Mouse (Mus musculus): Measurements from ENCODE around the gene D17Wsu92e. TPM values are rescaled to one million over a fixed set of nuclear protein-coding genes. Genes with fewer than 3 reads are reported as not detected.

Gene D17Wsu92e
- polyA plus RNA-seq, 1 experiment from 2014 or later: 18.6 TPM

GRCm38 (mm10) chr17:27712832-27713231, 107.6 kb downstream of the D17Wsu92e start:
- no peaks in the 10 kb centered on the region for H3K36me3 ChIP-seq
- ATAC-seq (ENCODE audit: insufficient number of reproducible peaks, insufficient read depth, low FRiP score, low TSS enrichment, low read depth): no peak
- H3K4me1 ChIP-seq (replicated peaks): peaks cover 18% of the 10 kb centered on the region
- no peak overlapping the region for H3K27ac ChIP-seq
- H3K4me2 ChIP-seq: no peak overlapping the region
- no peak overlapping the region for H3K4me3 ChIP-seq (replicated peaks)
- no peaks in the 10 kb centered on the region for H3K9me3 ChIP-seq
- WGBS: 54% methylated on average over 1 of the region's 1 CpGs
- no peak overlapping the region for H3K9ac ChIP-seq (replicated peaks)
- peaks cover 12% of the 10 kb centered on the region; the same call in 1 of the 2 replicates for H3K27me3 ChIP-seq

DNA sequence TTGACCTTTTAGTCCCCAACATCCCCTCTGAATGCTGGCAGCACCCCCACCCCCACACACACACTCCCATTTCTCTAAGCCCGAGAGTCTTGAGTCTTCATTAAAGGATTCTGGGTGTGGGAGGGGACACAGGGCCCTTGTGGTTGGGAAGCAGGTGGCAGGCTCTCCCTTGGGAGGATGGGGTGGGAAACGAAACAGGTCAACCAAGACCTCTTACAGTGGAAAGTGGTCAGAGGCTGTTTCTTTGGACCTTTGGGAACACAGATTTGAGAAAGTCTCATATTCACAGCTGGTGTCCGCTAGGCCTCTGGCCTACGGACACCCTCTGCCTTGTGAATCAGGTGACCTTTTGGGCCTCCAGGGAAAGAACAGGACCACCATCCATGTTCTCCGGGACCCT, 110.8 kb downstream of the D17Wsu92e start:
- Histone ChIP-seq H3K4me1 (replicated peaks) (peaks cover 11% of the 10 kb centered on the region), H3K27me3 (peaks cover 33% of the 10 kb centered on the region), H3K4me2 (no peak overlapping the region), H3K36me3 (no peaks in the 10 kb centered on the region), H3K27ac (no peak overlapping the region), H3K9me3 (no peaks in the 10 kb centered on the region), H3K9ac (replicated peaks) (no peak overlapping the region), H3K4me3 (replicated peaks) (no peak overlapping the region)
- WGBS: 77% methylated on average over 5 of the region's 5 CpGs
- no peak for ATAC-seq (ENCODE audit: insufficient number of reproducible peaks, insufficient read depth, low FRiP score, low TSS enrichment, low read depth)

- H3K9me3 ChIP-seq: no peaks in the 10 kb centered on the region
- 6% methylated on average over 25 of the region's 25 CpGs for WGBS
- peak overlapping the region; percentile 50 for H3K4me2 ChIP-seq
- H3K36me3 ChIP-seq: no peaks in the 10 kb centered on the region
- no peak overlapping the region for H3K27ac ChIP-seq
- peaks cover 11% of the 10 kb centered on the region for H3K4me1 ChIP-seq (replicated peaks)
- 0 out of 2 replicates have a peak overlapping the region, but pooled peaks have one; percentile 0 for H3K9ac ChIP-seq (replicated peaks)
- peak overlapping the region; percentile 33 for H3K4me3 ChIP-seq (replicated peaks)
- H3K27me3 ChIP-seq: peaks cover 37% of the 10 kb centered on the region
- ATAC-seq (ENCODE audit: insufficient number of reproducible peaks, insufficient read depth, low FRiP score, low TSS enrichment, low read depth): peak; percentile 88
These were observed 112.3 kb downstream of the D17Wsu92e start for GRCm38 (mm10) chr17:27707954-27708661.

DNA sequence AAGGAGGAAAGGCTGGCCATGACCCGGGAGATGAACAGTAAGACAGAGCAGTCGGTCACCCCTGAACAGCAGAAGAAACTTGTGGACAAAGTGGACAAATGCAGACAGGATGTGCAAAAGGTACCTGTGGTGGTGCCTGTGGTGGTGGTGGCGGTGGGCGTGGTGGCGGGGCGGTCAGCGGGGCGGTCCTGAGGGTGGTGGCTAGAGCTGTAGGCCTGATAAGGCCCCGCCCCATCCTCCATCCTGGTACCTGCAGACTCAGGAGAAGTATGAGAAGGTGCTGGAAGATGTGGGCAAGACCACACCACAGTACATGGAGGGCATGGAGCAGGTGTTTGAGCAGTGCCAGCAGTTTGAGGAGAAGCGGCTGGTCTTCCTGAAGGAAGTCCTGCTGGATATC, 114.8 kb downstream of the D17Wsu92e start:
- Histone ChIP-seq H3K36me3 (no peaks in the 10 kb centered on the region), H3K27ac (no peak overlapping the region), H3K4me2 (no peak overlapping the region), H3K4me1 (replicated peaks) (peaks cover 11% of the 10 kb centered on the region), H3K4me3 (replicated peaks) (no peak overlapping the region), H3K9ac (replicated peaks) (no peak overlapping the region), H3K9me3 (no peaks in the 10 kb centered on the region), H3K27me3 (peaks cover 36% of the 10 kb centered on the region)
- ATAC-seq (ENCODE audit: insufficient number of reproducible peaks, insufficient read depth, low FRiP score, low TSS enrichment, low read depth): no peak
- 27% methylated on average over 10 of the region's 10 CpGs for WGBS

- no peak overlapping the region for H3K9ac ChIP-seq (replicated peaks)
- no peak overlapping the region for H3K4me3 ChIP-seq (replicated peaks)
- no peak for ATAC-seq (ENCODE audit: insufficient number of reproducible peaks, insufficient read depth, low FRiP score, low TSS enrichment, low read depth)
- no peak overlapping the region for H3K4me2 ChIP-seq
- H3K9me3 ChIP-seq: 0 out of 2 replicates have a peak, but pooled peaks cover 8% of the 10 kb centered on the region
- peaks cover 33% of the 10 kb centered on the region for H3K27me3 ChIP-seq
- no peak overlapping the region for H3K27ac ChIP-seq
- no peaks in the 10 kb centered on the region for H3K36me3 ChIP-seq
- H3K4me1 ChIP-seq (replicated peaks): peaks cover 11% of the 10 kb centered on the region
- 67% methylated on average over 5 of the region's 5 CpGs for WGBS
These were observed 116.4 kb downstream of the D17Wsu92e start for GRCm38 (mm10) chr17:27703961-27704621.

GRCm38 (mm10) chr17:27702518-27702917, 117.9 kb downstream of the D17Wsu92e start:
- no peak for ATAC-seq (ENCODE audit: insufficient number of reproducible peaks, insufficient read depth, low FRiP score, low TSS enrichment, low read depth)
- 2% methylated on average over 34 of the region's 34 CpGs for WGBS
- H3K9ac ChIP-seq (replicated peaks): no peak overlapping the region; the same call in 1 of the 2 replicates

DNA sequence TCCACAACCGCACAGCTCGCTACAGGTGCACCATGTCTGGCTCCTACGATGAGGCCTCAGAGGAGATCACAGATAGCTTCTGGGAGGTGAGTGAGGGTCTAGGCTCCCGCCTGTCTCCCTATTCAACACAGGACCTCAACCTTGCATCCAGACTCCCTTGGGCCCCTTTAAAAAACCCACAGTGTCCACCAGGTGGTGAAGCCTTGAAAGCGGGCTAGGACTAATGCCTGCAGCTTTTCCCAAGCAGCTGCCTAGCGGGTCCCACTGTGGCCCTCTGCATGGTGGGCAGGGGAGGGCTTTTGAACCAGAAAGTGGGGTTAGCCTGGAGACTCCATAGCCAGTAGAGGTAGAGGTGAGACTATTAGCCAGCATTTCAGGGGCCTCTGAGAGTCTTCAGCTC, 118.6 kb downstream of the D17Wsu92e start:
- Histone ChIP-seq H3K4me1 (replicated peaks) (no peaks in the 10 kb centered on the region; the same call in 1 of the 2 replicates), H3K9ac (replicated peaks) (no peak overlapping the region), H3K27ac (no peak overlapping the region), H3K36me3 (no peaks in the 10 kb centered on the region), H3K9me3 (0 out of 2 replicates have a peak, but pooled peaks cover 13% of the 10 kb centered on the region), H3K27me3 (peaks cover 22% of the 10 kb centered on the region), H3K4me2 (no peak overlapping the region), H3K4me3 (replicated peaks) (no peak overlapping the region)
- ATAC-seq (ENCODE audit: insufficient number of reproducible peaks, insufficient read depth, low FRiP score, low TSS enrichment, low read depth): no peak
- 67% methylated on average over 6 of the region's 6 CpGs for WGBS

More at GRCm38 (mm10) chr17:27702518-27702917, 117.9 kb downstream of the D17Wsu92e start:
- Histone ChIP-seq H3K4me2 (peak overlapping the region; percentile 62), H3K27ac (no peak overlapping the region), H3K27me3 (peaks cover 28% of the 10 kb centered on the region), H3K4me3 (replicated peaks) (peak overlapping the region; percentile 30), H3K9me3 (0 out of 2 replicates have a peak, but pooled peaks cover 13% of the 10 kb centered on the region), H3K4me1 (replicated peaks) (no peaks in the 10 kb centered on the region; the same call in 1 of the 2 replicates), H3K36me3 (no peaks in the 10 kb centered on the region)

Other genes with a start within 250 kb of the D17Wsu92e start
- 120 and 126 TPM in 2 replicates for gene Nudt3, start 197.2 kb downstream of the D17Wsu92e start, polyA plus RNA-seq (2016; fragmentation: Nextera tagmentation; extraction: Ambion mirVana)
- gene RPS10-NUDT3, start 185.4 kb downstream of the D17Wsu92e start, polyA plus RNA-seq (2016; fragmentation: Nextera tagmentation; extraction: Ambion mirVana): not detected in 2 replicates
- 963 and 987 TPM in 2 replicates for gene Rps10, start 184.0 kb downstream of the D17Wsu92e start, polyA plus RNA-seq (2016; fragmentation: Nextera tagmentation; extraction: Ambion mirVana)
- 4.3 and 5.0 TPM in 2 replicates for gene Pacsin1, start 165.1 kb downstream of the D17Wsu92e start, polyA plus RNA-seq (2016; fragmentation: Nextera tagmentation; extraction: Ambion mirVana)
- gene Spdef, start 91.7 kb downstream of the D17Wsu92e start, polyA plus RNA-seq (2016; fragmentation: Nextera tagmentation; extraction: Ambion mirVana): 0.21 and 0.36 TPM in 2 replicates
- 364 and 379 TPM in 2 replicates for gene Snrpc, start 17.5 kb upstream of the D17Wsu92e start, polyA plus RNA-seq (2016; fragmentation: Nextera tagmentation; extraction: Ambion mirVana)
- 9.3 and 10.3 TPM in 2 replicates for gene Uhrf1bp1, start 35.8 kb upstream of the D17Wsu92e start, polyA plus RNA-seq (2016; fragmentation: Nextera tagmentation; extraction: Ambion mirVana)
- gene Anks1, start 88.7 kb upstream of the D17Wsu92e start, polyA plus RNA-seq (2016; fragmentation: Nextera tagmentation; extraction: Ambion mirVana): 19.0 and 21.8 TPM in 2 replicates
- gene Taf11, start 89.2 kb upstream of the D17Wsu92e start, polyA plus RNA-seq (2016; fragmentation: Nextera tagmentation; extraction: Ambion mirVana): 101 and 115 TPM in 2 replicates